Mouse (Mus musculus): ENCODE measurements around the gene Hist1h1a. TPM values are rescaled to one million over a fixed set of nuclear protein-coding genes. Genes with fewer than 3 reads are reported as not detected.
"Not testable (repeated sequence)": the region's sequence is repeated elsewhere in the genome, so short reads cannot be mapped to it uniquely, and the experiment has no call there.

Hist1h1a gene
- total and polyA plus RNA-seq, 3 experiments: 4.1 to 2,211 TPM; not detected in 1

DNA sequence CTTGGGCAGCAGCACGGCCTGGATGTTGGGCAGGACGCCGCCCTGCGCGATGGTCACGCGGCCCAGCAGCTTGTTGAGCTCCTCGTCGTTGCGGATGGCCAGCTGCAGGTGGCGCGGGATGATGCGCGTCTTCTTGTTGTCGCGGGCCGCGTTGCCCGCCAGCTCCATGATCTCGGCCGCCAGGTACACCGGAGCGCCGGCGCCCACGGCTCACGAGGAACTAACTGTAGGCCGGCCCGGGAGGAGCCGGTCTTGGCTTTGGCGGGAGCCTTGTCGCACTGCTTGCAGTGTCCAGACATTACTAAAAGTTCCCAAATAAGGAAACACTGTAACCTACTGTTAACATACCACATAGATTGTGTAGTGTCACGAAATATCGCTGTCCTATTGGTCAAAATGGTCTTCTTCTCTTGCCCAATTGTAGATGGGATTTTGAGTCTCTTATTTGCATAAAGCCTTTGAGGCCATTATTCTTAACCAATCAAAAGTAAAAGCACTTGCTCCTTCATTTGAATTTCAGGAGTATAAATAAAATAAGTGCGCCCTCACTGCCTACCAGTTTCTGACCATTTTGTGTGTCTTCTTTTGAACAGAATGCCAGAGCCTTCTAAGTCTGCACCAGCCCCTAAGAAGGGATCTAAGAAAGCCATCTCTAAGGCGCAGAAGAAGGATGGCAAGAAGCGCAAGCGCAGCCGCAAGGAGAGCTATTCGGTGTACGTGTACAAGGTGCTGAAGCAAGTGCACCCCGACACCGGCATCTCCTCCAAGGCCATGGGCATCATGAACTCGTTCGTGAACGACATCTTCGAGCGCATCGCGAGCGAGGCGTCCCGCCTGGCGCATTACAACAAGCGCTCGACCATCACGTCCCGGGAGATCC, 17.0 kb upstream of the Hist1h1a start, which contains the start of gene Hist1h2bb:
Hist1h2bb (plus strand) TSS at position 534 of the 880 bp plus-strand sequence.
- peaks cover 0 to 46% of the 10 kb centered on the region in 2 experiments; a peak in 2 of 4 replicates for H3K36me3 ChIP-seq (ENCODE audit: control insufficient read depth in 1 of 2, insufficient read depth in 2 of 2, low read length in 2 of 2)
- peak; percentile 96 for DNase-seq (ENCODE audit: low read depth, low spot score)
- H3K27ac ChIP-seq (ENCODE audit: control insufficient read depth, low read depth, low read length): peak within 1 kb of the TSS; percentile 99
- H3K79me2 ChIP-seq (ENCODE audit: control insufficient read depth, insufficient read depth, low read length, poor library complexity); H3K9me3 ChIP-seq (replicated peaks; ENCODE audit: insufficient read depth, low read length); H3K27me3 ChIP-seq (ENCODE audit: control insufficient read depth in 1 of 2, insufficient read depth in 2 of 2, low read length in 2 of 2): not testable (repeated sequence)
- H3K4me1 ChIP-seq (ENCODE audit: control insufficient read depth in 1 of 2, insufficient read depth in 2 of 2, low read length in 2 of 2): peaks cover 0 to 19% of the 10 kb centered on the region in 2 experiments; a peak in 2 of 4 replicates
- H3K9ac ChIP-seq (ENCODE audit: control insufficient read depth, low read depth, low read length, poor library complexity, severe bottlenecking): peak within 1 kb of the TSS; percentile 96
- peak within 1 kb of the TSS; percentile 23 to 60; a peak in 3 of 4 replicates for H3K4me3 ChIP-seq (ENCODE audit: control insufficient read depth in 1 of 2, insufficient read depth in 1 of 2, low read depth in 2 of 2, low read length in 2 of 2)
- TF ChIP-seq TBP (IDR thresholded peaks at IDR 0.05; ENCODE audit: low read depth, low read length) (peak; percentile 99), UBTF (IDR thresholded peaks at IDR 0.05; ENCODE audit: borderline replicate concordance, insufficient read depth, low read depth, low read length) (peak; percentile 86; the same call in 1 of the 2 replicates), POLR2AphosphoS5 (IDR thresholded peaks at IDR 0.05; ENCODE audit: borderline replicate concordance, low read depth, low read length) (peak; percentile 98; the same call in 1 of the 2 replicates), POLR2A (IDR thresholded peaks at IDR 0.05; ENCODE audit: control insufficient read depth in 1 of 2, insufficient read depth in 1 of 2, low read depth in 1 of 2, low read length in 2 of 2, poor library complexity in 1 of 2) (peak in 1 of 2 experiments; percentile 98; a peak in 3 of 4 replicates)

DNA sequence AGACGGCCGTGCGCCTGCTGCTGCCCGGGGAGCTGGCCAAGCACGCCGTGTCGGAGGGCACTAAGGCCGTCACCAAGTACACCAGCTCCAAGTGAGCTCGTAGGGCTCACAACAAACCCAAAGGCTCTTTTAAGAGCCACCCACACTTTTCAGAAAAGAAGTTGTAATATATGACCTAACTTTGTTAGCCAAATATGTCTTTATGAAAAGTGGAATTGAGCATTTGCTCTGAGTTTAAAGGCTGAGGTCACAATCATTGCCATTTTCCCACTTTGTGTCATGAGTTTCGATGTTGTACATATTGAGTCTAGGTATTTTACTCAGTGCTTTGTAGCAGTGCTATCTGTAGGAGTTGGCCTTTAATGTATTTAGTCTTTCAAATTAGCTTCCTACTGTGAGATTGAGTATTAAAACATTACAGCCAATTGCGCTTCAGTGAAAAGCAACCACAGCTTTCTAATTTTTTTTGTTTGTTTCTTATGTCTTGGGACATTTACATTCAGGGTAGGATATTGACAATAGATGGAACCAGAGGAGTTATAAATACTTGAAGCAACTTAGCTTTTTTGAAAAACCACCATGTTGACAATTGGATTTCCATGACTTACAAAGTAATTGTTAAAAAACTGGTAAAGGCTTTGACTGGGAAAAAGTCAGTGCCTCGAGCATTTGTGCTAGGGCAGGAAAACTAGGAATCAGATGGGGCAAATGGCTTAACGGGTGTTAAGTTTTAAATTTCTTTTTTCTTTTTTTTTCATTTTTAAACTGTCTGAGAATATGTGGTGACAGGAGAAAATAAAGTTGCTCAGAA, 16.2 kb upstream of the Hist1h1a start:
- peak overlapping the region; percentile 99 for H3K27ac ChIP-seq (ENCODE audit: control insufficient read depth, low read depth, low read length)

More for the DNA sequence above, 16.2 kb upstream of the Hist1h1a start:
- no peaks in the 10 kb centered on the region for H3K27me3 ChIP-seq (ENCODE audit: control insufficient read depth in 1 of 2, insufficient read depth in 2 of 2, low read length in 2 of 2)
- peaks cover 0 to 16% of the 10 kb centered on the region in 2 experiments; a peak in 2 of 4 replicates for H3K4me1 ChIP-seq (ENCODE audit: control insufficient read depth in 1 of 2, insufficient read depth in 2 of 2, low read length in 2 of 2)
- H3K4me3 ChIP-seq (ENCODE audit: control insufficient read depth in 1 of 2, insufficient read depth in 1 of 2, low read depth in 2 of 2, low read length in 2 of 2): peak overlapping the region; percentile 2 to 17; a peak in 2 of 4 replicates
- TF ChIP-seq TCF12 (IDR thresholded peaks at IDR 0.05; ENCODE audit: low read depth, low read length) (no peak), POLR2AphosphoS5 (IDR thresholded peaks at IDR 0.05; ENCODE audit: borderline replicate concordance, low read depth, low read length) (peak; percentile 98; the same call in 1 of the 2 replicates), MYB (IDR thresholded peaks at IDR 0.05; ENCODE audit: low read depth, low read length) (no peak), SMC3 (IDR thresholded peaks at IDR 0.05; ENCODE audit: low read depth, low read length) (no peak), MAZ (IDR thresholded peaks at IDR 0.05; ENCODE audit: low read depth, low read length) (no peak), NRF1 (IDR thresholded peaks at IDR 0.05; ENCODE audit: insufficient read depth, low read depth, low read length, poor library complexity, severe bottlenecking) (no peak), ETS1 (IDR thresholded peaks at IDR 0.05; ENCODE audit: low read depth, low read length) (no peak), POLR2A (IDR thresholded peaks at IDR 0.05; ENCODE audit: control insufficient read depth in 1 of 2, insufficient read depth in 1 of 2, low read depth in 1 of 2, low read length in 2 of 2, poor library complexity in 1 of 2) (peak; percentile 90 to 99), MXI1 (IDR thresholded peaks at IDR 0.05; ENCODE audit: low read depth, low read length) (no peak), BHLHE40 (IDR thresholded peaks at IDR 0.05; ENCODE audit: borderline replicate concordance, low read depth, low read length) (no peak), CHD1 (IDR thresholded peaks at IDR 0.05; ENCODE audit: low read depth, low read length) (no peak), MAX (IDR thresholded peaks at IDR 0.05; ENCODE audit: low read length) (no peak)
- peak overlapping the region; percentile 81 for H3K9ac ChIP-seq (ENCODE audit: control insufficient read depth, low read depth, low read length, poor library complexity, severe bottlenecking)
- peak; percentile 86 for DNase-seq (ENCODE audit: low read depth, low spot score)
- H3K79me2 ChIP-seq (ENCODE audit: control insufficient read depth, insufficient read depth, low read length, poor library complexity): peaks cover 1% of the 10 kb centered on the region; the same call in 1 of the 2 replicates
- no peaks in the 10 kb centered on the region for H3K9me3 ChIP-seq (replicated peaks; ENCODE audit: insufficient read depth, low read length)
- H3K36me3 ChIP-seq (ENCODE audit: control insufficient read depth in 1 of 2, insufficient read depth in 2 of 2, low read length in 2 of 2): peaks cover 0 to 40% of the 10 kb centered on the region in 2 experiments; a peak in 2 of 4 replicates

All from MEL (cell line).